Mouse (Mus musculus): Measurements from ENCODE around the gene Cd300lf. TPM values are rescaled to one million over a fixed set of nuclear protein-coding genes. Genes with fewer than 3 reads are reported as not detected.

Gene Cd300lf
- 100 to 1,000 TPM; 160 to 201 TPM for total RNA-seq (2023)

DNA sequence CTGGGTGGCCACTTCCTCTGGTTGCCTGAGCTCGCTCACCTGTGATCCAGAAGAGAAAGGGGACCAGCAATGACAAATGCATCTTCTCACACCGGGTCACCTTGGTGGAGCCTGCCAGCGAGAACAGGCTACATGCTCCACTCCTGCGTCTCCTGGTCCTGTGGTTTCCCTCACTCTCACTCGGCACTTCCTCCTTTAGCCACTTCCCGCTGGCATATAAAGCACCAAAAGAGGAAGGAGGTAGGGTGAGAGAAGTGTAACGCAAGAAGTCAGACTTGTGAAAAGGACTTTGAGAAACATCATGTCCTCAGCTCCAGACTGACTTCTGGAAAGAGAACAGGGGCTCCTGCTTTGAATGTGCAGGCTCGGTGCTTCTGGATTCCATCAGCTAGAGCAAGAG lies at the start of gene Cd300lf:
Gene Cd300lf, minus strand, starts transcription at position 193 of the 400 bp plus-strand sequence.

DNA sequence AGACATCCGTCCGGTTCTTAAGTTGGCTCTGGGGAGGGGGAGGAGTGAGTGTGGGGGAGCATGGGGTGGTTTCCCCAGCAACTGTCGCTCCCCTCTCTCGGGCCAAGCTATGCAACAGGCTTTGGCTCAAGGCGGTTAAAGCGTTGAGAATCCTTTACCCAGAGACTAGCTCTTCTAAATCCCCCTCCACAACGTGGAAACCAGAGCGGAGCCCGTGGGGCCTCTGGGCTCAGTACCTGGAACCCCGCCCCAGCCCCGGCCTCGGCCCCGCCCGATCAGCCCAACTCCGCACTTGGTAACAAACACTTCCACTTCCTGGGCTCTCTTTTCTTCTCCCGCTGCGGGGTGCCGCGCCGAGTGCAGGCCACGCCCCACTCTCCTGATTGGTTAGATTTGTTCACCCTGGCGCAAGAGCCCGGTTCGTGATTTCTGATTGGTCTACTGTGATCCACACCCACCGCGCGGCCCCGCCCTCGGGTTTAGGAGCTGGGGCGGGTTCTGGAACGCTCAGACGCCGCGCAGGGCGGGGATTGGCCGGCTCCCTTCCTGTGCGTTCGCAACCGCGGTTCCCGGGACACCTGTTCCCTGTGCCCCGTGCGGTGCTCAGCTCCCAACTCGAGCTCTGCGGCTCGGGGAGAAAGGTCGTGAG lies 29.2 kb upstream of the Cd300lf start, which contains the start of gene Slc9a3r1:
Gene Slc9a3r1, plus strand, starts transcription at position 510 of the 649 bp plus-strand sequence.

DNA sequence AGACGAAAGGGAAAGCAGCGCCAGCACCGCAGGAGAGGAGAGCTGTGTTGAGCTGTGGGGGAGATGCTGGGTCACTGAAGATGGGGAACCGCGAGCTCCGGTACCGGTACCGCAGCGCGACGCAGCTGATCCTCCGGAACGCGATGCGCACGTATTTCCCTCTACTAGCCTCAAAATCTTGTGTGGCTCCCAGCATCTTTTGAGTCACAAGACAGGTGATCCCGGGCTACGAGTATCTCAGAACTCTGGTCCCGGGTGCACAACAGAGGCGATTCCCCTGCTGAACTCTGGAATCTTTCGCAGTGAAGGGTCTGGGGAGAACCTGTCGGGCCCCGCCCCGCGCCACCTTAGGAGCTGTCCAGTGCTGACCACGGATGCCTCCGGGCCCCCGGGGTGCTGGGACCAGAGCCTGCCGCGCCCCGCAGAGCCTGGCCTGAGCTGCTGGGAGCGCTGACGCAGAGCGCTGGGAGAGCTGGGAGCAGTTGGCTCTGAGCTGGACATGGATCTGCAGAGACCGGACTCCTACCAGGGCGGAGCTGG lies 42.4 kb downstream of the Cd300lf start, which contains the start of gene Rab37:
Gene Rab37, plus strand, starts transcription at position 70 of the 540 bp plus-strand sequence.

Other genes starting within 250 kb of the Cd300lf start
- gene Cd300a, start 244.0 kb downstream of the Cd300lf start, total RNA-seq (2023) = 10 to 100 TPM; 51.7 to 56.5 TPM
- 100 to 1,000 TPM; 126 to 137 TPM for gene Cd300lb, start 199.6 kb downstream of the Cd300lf start, total RNA-seq (2023)
- under 1 TPM in 1 of 2 experiments, not detected in 1; 0.64 TPM for gene Cd300c, start 164.8 kb downstream of the Cd300lf start, total RNA-seq (2023)
- gene Cd300ld, start 144.1 kb downstream of the Cd300lf start, total RNA-seq (2023) = 10 to 100 TPM; 70.2 to 85.4 TPM
- gene Cd300c2, start 132.1 kb downstream of the Cd300lf start, total RNA-seq (2023) = 10 to 100 TPM; 66.6 to 67.8 TPM
- not detected for gene Cd300ld2, start 117.8 kb downstream of the Cd300lf start, total RNA-seq (2023)
- gene Cd300ld4, start 107.0 kb downstream of the Cd300lf start, total RNA-seq (2023) = not detected
- gene Cd300ld5, start 96.2 kb downstream of the Cd300lf start, total RNA-seq (2023) = 10 to 100 TPM in 1 of 2 experiments, 1 to 10 TPM in 1; 9.3 to 19.0 TPM
- gene Cd300ld3, start 85.6 kb downstream of the Cd300lf start, total RNA-seq (2023) = 10 to 100 TPM in 1 of 2 experiments, 1 to 10 TPM in 1; 9.5 to 21.5 TPM
- 1 to 10 TPM in 1 of 2 experiments, under 1 TPM in 1; 0.90 to 1.7 TPM for gene Cd300e, start 71.8 kb downstream of the Cd300lf start, total RNA-seq (2023)
- 10 to 100 TPM; 11.4 to 12.6 TPM for gene Rab37, start 42.6 kb downstream of the Cd300lf start, total RNA-seq (2023)
- gene Slc9a3r1, start 29.3 kb upstream of the Cd300lf start, total RNA-seq (2023) = 100 to 1,000 TPM; 142 to 143 TPM
- gene Tmem104, start 53.5 kb upstream of the Cd300lf start, total RNA-seq (2023) = 10 to 100 TPM; 30.4 to 33.7 TPM
- 10 to 100 TPM; 16.8 to 22.0 TPM for gene Nat9, start 53.9 kb upstream of the Cd300lf start, total RNA-seq (2023)
- not detected for gene Grin2c, start 133.3 kb upstream of the Cd300lf start, total RNA-seq (2023)
- 1 to 10 TPM; 7.5 to 9.2 TPM for gene Fdxr, start 143.1 kb upstream of the Cd300lf start, total RNA-seq (2023)
- gene Fads6, start 163.7 kb upstream of the Cd300lf start, total RNA-seq (2023) = 1 to 10 TPM; 2.1 to 2.7 TPM
- not detected for gene Otop2, start 173.2 kb upstream of the Cd300lf start, total RNA-seq (2023)
- gene Ush1g, start 188.0 kb upstream of the Cd300lf start, total RNA-seq (2023) = not detected
- not detected for gene Otop3, start 200.7 kb upstream of the Cd300lf start, total RNA-seq (2023)
- gene Hid1, start 233.8 kb upstream of the Cd300lf start, total RNA-seq (2023) = under 1 TPM; 0.18 to 0.49 TPM
- gene Cdr2l, start 247.9 kb upstream of the Cd300lf start, total RNA-seq (2023) = under 1 TPM; 0.38 to 0.64 TPM